Mouse (Mus musculus) spleen, postnatal 0 days (tissue): Measurements from ENCODE around the gene Hebp1. TPM values are rescaled to one million over a fixed set of nuclear protein-coding genes. Genes with fewer than 3 reads are reported as not detected.

ENCODE experiments used
- polyA plus RNA-seq: library from polyadenylated mRNA; unstranded; fragments of >200 nt; fragmentation: Nextera tagmentation; extraction: Ambion mirVana; gene quantifications from 2 replicates; pipeline ENCODE4 v1.2.1, GENCODE M21; 2015

The Hebp1 gene
- 120 and 133 TPM in 2 replicates for polyA plus RNA-seq

GRCm38 (mm10) chr6:135197921-135198532 lies at the start of gene Hebp1, which contains the start of gene Fam234b:
TSS of gene Hebp1 (minus strand) at chr6:135198022.
TSS of gene Fam234b (plus strand) at chr6:135197977.

GRCm38 (mm10) chr6:135118183-135118582 lies 79.6 kb downstream of the Hebp1 start, which contains the start of gene Gprc5d:
TSS of gene Gprc5d (minus strand) at chr6:135118283.

Other genes starting within 250 kb of the Hebp1 start
- gene Apold1, start 216.3 kb downstream of the Hebp1 start, polyA plus RNA-seq, result 4.4 and 4.6 TPM in 2 replicates
- gene Ddx47, start 186.4 kb downstream of the Hebp1 start, polyA plus RNA-seq, result 64.8 and 65.5 TPM in 2 replicates
- 1.1 and 1.2 TPM in 2 replicates for gene Gprc5a, start 132.4 kb downstream of the Hebp1 start, polyA plus RNA-seq
- 0.22 and 0.24 TPM in 2 replicates for gene Gprc5d, start 79.7 kb downstream of the Hebp1 start, polyA plus RNA-seq
- 34.8 and 39.4 TPM in 2 replicates for gene Fam234b, start within 50 bp of the Hebp1 start, polyA plus RNA-seq
- gene Gsg1, start 56.3 kb upstream of the Hebp1 start, polyA plus RNA-seq, result 0.34 and 0.58 TPM in 2 replicates
- not detected in 2 replicates for gene Pbp2, start 112.4 kb upstream of the Hebp1 start, polyA plus RNA-seq
- 22.9 and 27.2 TPM in 2 replicates for gene Emp1, start 164.5 kb upstream of the Hebp1 start, polyA plus RNA-seq